Mouse (Mus musculus): ENCODE data around the gene Rab26. TPM values are rescaled to one million over a fixed set of nuclear protein-coding genes. Genes with fewer than 3 reads are reported as not detected.

The Rab26 gene
- total RNA-seq, 4 experiments from 2014 or later = 0.81 to 3.5 (median 2.4) TPM

DNA sequence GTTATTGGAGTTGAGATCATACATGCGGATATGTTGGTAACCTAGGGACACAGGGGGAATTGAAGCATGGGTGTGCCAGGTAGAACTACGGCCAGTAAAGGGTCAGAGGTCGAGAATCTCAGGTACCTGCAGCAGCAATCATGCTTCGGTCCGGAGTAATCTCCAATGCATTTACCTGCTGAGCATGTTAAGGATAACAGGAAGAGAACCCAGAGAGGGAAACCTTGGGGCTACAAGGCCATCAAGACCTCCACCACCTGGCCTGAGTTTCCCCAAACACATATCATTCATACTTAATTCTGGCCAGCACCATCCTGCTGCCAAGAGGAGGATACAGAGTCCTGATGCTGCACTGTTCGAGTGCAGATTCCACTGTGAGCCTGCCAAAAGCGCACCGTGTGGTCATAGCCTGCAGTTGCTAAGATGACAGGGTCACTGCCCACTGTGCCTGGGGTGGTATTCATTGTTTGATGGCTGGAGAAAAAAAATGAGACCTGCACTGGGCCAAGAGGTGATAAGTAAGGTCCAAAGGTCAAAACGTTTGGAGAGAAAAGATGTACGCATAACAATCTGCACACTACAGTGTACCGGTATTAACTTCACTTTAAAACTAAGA, 55.9 kb downstream of the Rab26 start:
- DNase-seq = no peak

Other genes with a start within 250 kb of the Rab26 start
- gene Abca17, start 183.1 kb downstream of the Rab26 start, total RNA-seq (2022) = under 1 TPM in 3 of 4 experiments, not detected in 1; 0.09 to 0.12 (median 0.11) TPM
- gene Abca3, start 182.3 kb downstream of the Rab26 start, total RNA-seq (2022) = 10 to 100 TPM; 28.4 to 43.3 (median 35.8) TPM
- gene Rnps1, start 119.6 kb downstream of the Rab26 start, total RNA-seq (2022) = 10 to 100 TPM; 62.8 to 84.3 (median 75.4) TPM
- gene Eci1, start 107.6 kb downstream of the Rab26 start, total RNA-seq (2022) = 100 to 1,000 TPM; 142 to 242 (median 189) TPM
- gene Dnase1l2, start 91.1 kb downstream of the Rab26 start, total RNA-seq (2022) = 1 to 10 TPM; 2.3 to 7.2 (median 3.5) TPM
- gene E4f1, start 63.9 kb downstream of the Rab26 start, total RNA-seq (2022) = 10 to 100 TPM; 20.9 to 37.4 (median 26.4) TPM
- gene Pgp, start 63.8 kb downstream of the Rab26 start, total RNA-seq (2022) = 100 to 1,000 TPM; 105 to 116 (median 107) TPM
- under 1 TPM in 2 of 4 experiments, not detected in 2; 0.30 to 0.38 TPM for gene Bricd5, start 60.3 kb downstream of the Rab26 start, total RNA-seq (2022)
- 10 to 100 TPM; 24.3 to 37.6 (median 32.2) TPM for gene Mlst8, start 55.1 kb downstream of the Rab26 start, total RNA-seq (2022)
- gene Caskin1, start 45.6 kb downstream of the Rab26 start, total RNA-seq (2022) = 10 to 100 TPM; 49.1 to 61.2 (median 53.8) TPM
- gene Traf7, start 6.3 kb downstream of the Rab26 start, total RNA-seq (2022) = 100 to 1,000 TPM in 3 of 4 experiments, 10 to 100 TPM in 1; 92.1 to 189 (median 132) TPM
- gene Pkd1, start 15.6 kb upstream of the Rab26 start, total RNA-seq (2022) = 10 to 100 TPM; 58.5 to 88.8 (median 71.0) TPM
- 100 to 1,000 TPM in 3 of 4 experiments, 10 to 100 TPM in 1; 79.2 to 135 (median 111) TPM for gene Tsc2, start 98.4 kb upstream of the Rab26 start, total RNA-seq (2022)
- gene Nthl1, start 98.5 kb upstream of the Rab26 start, total RNA-seq (2022) = 10 to 100 TPM in 3 of 4 experiments, 1 to 10 TPM in 1; 9.0 to 17.3 (median 12.1) TPM
- gene Slc9a3r2, start 116.1 kb upstream of the Rab26 start, total RNA-seq (2022) = 10 to 100 TPM; 45.9 to 78.6 (median 73.7) TPM
- gene Npw, start 124.2 kb upstream of the Rab26 start, total RNA-seq (2022) = not detected
- 10 to 100 TPM; 44.9 to 59.4 (median 50.8) TPM for gene Zfp598, start 135.5 kb upstream of the Rab26 start, total RNA-seq (2022)
- gene Syngr3, start 155.7 kb upstream of the Rab26 start, total RNA-seq (2022) = 1 to 10 TPM; 2.4 to 5.5 (median 3.8) TPM
- 10 to 100 TPM; 31.7 to 35.6 (median 32.6) TPM for gene Gfer, start 161.9 kb upstream of the Rab26 start, total RNA-seq (2022)
- gene Noxo1, start 162.0 kb upstream of the Rab26 start, total RNA-seq (2022) = 10 to 100 TPM in 1 of 4 experiments, 1 to 10 TPM in 3; 2.8 to 14.8 (median 7.5) TPM
- gene Tbl3, start 173.4 kb upstream of the Rab26 start, total RNA-seq (2022) = 10 to 100 TPM; 34.3 to 40.5 (median 38.2) TPM
- not detected for gene Rnf151, start 183.9 kb upstream of the Rab26 start, total RNA-seq (2022)
- 100 to 1,000 TPM; 571 to 651 (median 615) TPM for gene Rps2, start 183.9 kb upstream of the Rab26 start, total RNA-seq (2022)
- gene Ndufb10, start 190.3 kb upstream of the Rab26 start, total RNA-seq (2022) = 100 to 1,000 TPM; 199 to 268 (median 237) TPM
- gene Rpl3l, start 193.6 kb upstream of the Rab26 start, total RNA-seq (2022) = under 1 TPM in 1 of 4 experiments, not detected in 3; 0.49 TPM
- gene Msrb1, start 202.4 kb upstream of the Rab26 start, total RNA-seq (2022) = 10 to 100 TPM; 87.3 to 91.3 (median 89.0) TPM
- gene Hs3st6, start 218.8 kb upstream of the Rab26 start, total RNA-seq (2022) = 1 to 10 TPM; 1.7 to 2.8 (median 2.4) TPM